Mouse (Mus musculus) liver, embryonic 12.5 days (tissue): ENCODE results near the gene Mfsd5. TPM values are rescaled to one million over a fixed set of nuclear protein-coding genes. Genes with fewer than 3 reads are reported as not detected.

Source experiments
- ATAC-seq: fragments of 200-750 bp; cut with Nextera tagmentation; 2 replicates; pipeline ENCODE4 v1.8.0; 2017; ENCODE audit warnings: moderate number of reproducible peaks, mild to moderate bottlenecking, moderate library complexity
- H3K27ac ChIP-seq: fragments of 300-500 bp; sonication (generic); 2 replicates; pipeline ENCODE4 v1.5.1; 2016; ENCODE audit warnings: mild to moderate bottlenecking
- H3K27me3 ChIP-seq: fragments of 300-500 bp; sonication (generic); replicated peaks from 2 replicates; pipeline ENCODE4 v1.6.1; 2016; ENCODE audit warnings: mild to moderate bottlenecking, moderate library complexity
- H3K36me3 ChIP-seq: fragments of 300-500 bp; sonication (generic); 2 replicates; pipeline ENCODE4 v1.6.1; 2016; ENCODE audit warnings: mild to moderate bottlenecking, moderate library complexity
- H3K4me1 ChIP-seq: fragments of 300-500 bp; sonication (generic); 2 replicates; pipeline ENCODE4 v1.6.1; 2016
- H3K4me2 ChIP-seq: fragments of 300-500 bp; sonication (generic); 2 replicates; pipeline ENCODE4 v1.6.1; 2016; ENCODE audit warnings: mild to moderate bottlenecking, moderate library complexity
- H3K4me3 ChIP-seq: fragments of 300-500 bp; sonication (generic); 2 replicates; pipeline ENCODE4 v1.5.1; 2016; ENCODE audit warnings: mild to moderate bottlenecking, moderate library complexity
- H3K9ac ChIP-seq: fragments of 300-500 bp; sonication (generic); 2 replicates; pipeline ENCODE4 v1.6.1; 2016; ENCODE audit warnings: mild to moderate bottlenecking, moderate library complexity
- H3K9me3 ChIP-seq: fragments of 300-500 bp; sonication (generic); replicated peaks from 2 replicates; pipeline ENCODE4 v1.6.1; 2016; ENCODE audit warnings: mild to moderate bottlenecking, moderate library complexity
- WGBS: fragments of 180-500 bp; shearing (Covaris S2); methylation state at CpG from one replicate; pipeline ENCODE4 v1.1.7; 2016; ENCODE audit not compliant: insufficient replicate concordance; 5-methylcytosine and 5-hydroxymethylcytosine counted together
- polyA plus RNA-seq: library from polyadenylated mRNA; unstranded; fragments of >200 nt; fragmentation: Nextera tagmentation; extraction: Ambion mirVana; gene quantifications from 2 replicates; pipeline ENCODE4 v1.2.1, GENCODE M21; 2016

Mfsd5 gene
- polyA plus RNA-seq, 1 experiment from 2014 or later, result 41.6 TPM

DNA sequence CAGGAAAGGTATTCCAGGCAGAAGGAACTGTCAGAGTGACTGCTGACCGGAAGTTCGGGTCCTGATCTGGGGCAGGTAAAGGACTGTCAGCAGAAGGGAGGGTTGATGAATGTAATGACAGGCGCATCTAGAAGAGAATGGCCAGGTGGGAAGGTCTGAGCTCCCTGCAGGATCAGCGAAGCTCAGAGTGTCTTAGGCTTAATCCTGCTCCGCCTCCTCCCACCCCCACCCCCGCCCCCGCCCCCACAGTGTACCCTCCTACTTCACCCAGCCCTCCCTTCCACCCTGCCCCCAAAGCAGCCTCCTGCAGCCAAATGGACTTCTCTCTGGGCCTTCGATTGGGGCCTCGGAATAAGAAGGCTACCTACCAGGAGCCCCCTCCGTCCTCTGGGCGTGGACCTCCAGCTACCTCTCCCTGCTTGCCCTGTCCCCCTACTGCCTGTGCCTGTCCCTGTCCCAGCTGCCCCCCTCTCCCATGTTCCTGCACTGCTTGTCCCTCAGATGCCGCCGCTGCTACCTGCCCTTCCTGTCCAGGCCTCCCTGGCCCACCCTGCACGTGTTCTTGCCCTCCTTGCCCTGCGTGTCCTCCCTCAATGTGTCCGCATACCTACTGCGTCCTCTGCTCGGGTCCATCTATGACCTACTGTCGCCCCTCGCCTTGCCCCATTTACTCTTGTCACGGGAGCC, 8.8 kb upstream of the Mfsd5 start, which contains the start of gene Gm9918:
Gm9918 (plus strand) TSS at position 290 of the 687 bp plus-strand sequence.
- WGBS, result 21% methylated on average over 20 of the region's 21 CpGs
- Histone ChIP-seq H3K27me3 (peaks cover 41% of the 10 kb centered on the region), H3K4me1 (peaks cover 10% of the 10 kb centered on the region; the same call in 1 of the 2 replicates), H3K9me3 (no peaks in the 10 kb centered on the region), H3K4me2 (peak within 1 kb of the TSS; percentile 44), H3K4me3 (peak within 1 kb of the TSS; percentile 20; the same call in 1 of the 2 replicates), H3K36me3 (no peaks in the 10 kb centered on the region), H3K9ac (no peak within 1 kb of the TSS), H3K27ac (no peak within 1 kb of the TSS)
- ATAC-seq, result 0 out of 2 replicates have a peak, but pooled peaks have one; percentile 30

DNA sequence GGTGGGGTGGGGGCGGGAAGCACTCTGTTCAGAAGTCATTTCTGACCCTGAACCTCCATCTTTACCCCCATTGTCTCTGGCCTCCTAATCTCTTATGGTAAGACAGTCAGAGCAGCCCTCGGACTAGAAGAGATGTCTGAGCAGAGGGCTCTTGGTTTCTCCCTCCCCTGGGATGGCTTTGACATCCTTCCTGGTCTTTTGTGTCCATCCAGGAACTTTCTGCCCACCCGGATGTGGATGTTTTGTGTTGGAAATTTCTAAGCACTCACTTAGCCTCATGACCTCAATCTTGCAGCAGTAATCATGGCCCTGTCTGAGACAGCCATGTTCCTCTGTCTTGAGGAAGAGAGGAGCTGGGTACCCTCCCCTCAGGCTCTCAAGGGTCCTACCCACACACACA, 7.8 kb upstream of the Mfsd5 start:
- H3K4me1 ChIP-seq, result peaks cover 10% of the 10 kb centered on the region; the same call in 1 of the 2 replicates
- H3K4me2 ChIP-seq, result no peak overlapping the region
- H3K9ac ChIP-seq, result no peak overlapping the region
- 17% methylated on average over 3 of the region's 3 CpGs for WGBS
- H3K36me3 ChIP-seq, result no peaks in the 10 kb centered on the region
- no peak overlapping the region for H3K27ac ChIP-seq
- peaks cover 41% of the 10 kb centered on the region for H3K27me3 ChIP-seq
- no peaks in the 10 kb centered on the region for H3K9me3 ChIP-seq
- ATAC-seq, result no peak
- no peak overlapping the region for H3K4me3 ChIP-seq

DNA sequence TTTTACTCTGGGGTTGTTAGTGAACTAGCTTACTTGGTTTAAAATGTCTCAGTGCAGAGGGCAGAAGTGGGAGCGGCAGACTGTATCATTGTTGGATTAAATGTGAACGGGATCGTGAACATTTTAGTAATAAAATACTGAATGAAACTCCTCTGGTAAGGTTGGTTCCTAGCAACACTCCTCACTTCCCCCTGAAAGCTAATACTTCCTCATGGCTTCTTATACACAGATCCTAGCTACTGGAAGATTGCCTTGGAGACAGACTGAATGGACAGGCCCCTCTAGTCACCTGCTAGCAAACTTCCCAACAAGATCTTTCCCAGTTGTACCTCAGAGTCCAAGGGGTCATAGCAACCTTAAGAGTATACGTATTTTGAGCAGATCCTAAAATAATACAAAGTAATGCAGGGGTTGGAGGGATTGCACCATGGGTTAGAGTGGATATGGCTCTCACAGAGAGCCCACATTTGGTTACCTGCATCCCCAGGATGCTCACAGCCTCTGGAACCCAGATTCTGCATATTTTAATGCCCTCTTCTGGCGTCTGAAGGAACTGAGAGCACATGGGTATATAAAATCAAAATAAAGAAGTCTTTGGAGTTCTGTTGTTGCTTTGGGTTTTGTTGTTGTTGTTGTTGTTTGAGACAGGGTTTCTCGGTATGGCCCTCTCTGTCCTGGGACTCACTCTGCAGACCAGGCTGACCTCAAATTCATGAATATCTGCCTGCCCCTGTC, 5.1 kb upstream of the Mfsd5 start:
- Histone ChIP-seq H3K27me3 (peaks cover 37% of the 10 kb centered on the region), H3K4me2 (no peak overlapping the region), H3K27ac (no peak overlapping the region), H3K36me3 (no peaks in the 10 kb centered on the region), H3K4me3 (no peak overlapping the region), H3K9me3 (no peaks in the 10 kb centered on the region), H3K4me1 (peaks cover 18% of the 10 kb centered on the region), H3K9ac (no peak overlapping the region)
- WGBS, result 62% methylated on average over 6 of the region's 6 CpGs
- no peak for ATAC-seq

DNA sequence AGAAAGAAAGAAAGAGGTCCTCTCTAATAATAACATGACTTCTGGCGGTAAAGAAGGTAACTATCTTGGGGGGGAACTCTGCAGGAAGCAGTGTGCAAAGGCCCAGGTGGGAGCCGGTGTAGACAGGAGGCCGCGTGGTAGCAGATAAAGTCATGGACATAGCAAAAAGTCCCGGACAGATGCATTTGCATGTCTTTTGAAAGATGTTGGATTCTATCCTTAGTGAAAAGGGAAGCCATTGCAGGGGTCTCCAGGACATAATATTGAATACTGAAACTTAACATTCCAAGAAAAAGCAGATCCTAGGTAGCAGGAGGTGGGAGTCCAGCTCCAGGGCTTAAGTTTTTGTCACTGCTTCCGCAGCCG, 545 bp upstream of the Mfsd5 start:
- H3K4me2 ChIP-seq, result peak overlapping the region; percentile 83
- ATAC-seq, result no peak
- peaks cover 19% of the 10 kb centered on the region for H3K36me3 ChIP-seq
- no peaks in the 10 kb centered on the region for H3K9me3 ChIP-seq
- 16% methylated on average over 7 of the region's 7 CpGs for WGBS
- no peaks in the 10 kb centered on the region for H3K27me3 ChIP-seq
- peak overlapping the region; percentile 87 for H3K27ac ChIP-seq
- H3K4me3 ChIP-seq, result peak overlapping the region; percentile 85
- peaks cover 48% of the 10 kb centered on the region for H3K4me1 ChIP-seq
- peak overlapping the region; percentile 82 for H3K9ac ChIP-seq

DNA sequence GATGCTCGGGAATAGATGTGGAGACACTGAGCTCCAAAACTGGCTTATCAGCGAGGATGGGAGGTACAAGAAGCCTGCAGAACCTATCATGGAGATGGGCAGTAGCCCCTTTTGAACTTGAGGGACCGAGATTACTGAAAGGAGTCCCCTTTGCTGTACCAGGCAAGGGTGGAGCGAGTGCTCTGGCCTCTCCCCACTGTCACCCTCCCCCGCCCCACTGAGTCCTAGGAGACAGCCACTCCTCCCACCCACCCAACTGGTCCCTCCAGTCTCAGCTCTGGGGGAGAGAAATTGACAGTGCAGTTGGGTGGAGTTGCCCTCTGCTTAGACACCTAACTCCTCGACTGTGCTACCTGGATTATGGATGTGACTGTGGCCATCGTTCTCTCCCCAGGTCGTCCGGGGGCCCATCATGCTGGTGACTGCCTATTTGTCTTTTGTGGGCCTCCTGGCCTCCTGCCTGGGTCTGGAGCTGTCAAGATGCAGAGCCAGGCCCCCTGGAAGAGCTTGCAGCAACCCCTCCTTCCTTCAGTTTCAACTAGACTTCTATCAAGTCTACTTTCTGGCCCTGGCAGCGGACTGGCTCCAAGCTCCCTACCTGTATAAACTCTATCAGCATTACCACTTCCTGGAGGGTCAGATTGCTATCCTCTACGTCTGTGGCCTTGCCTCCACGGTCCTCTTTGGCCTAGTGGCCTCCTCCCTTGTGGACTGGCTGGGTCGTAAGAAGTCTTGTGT, 698 bp downstream of the Mfsd5 start:
- 14% methylated on average over 13 of the region's 13 CpGs for WGBS
- peak overlapping the region; percentile 82 for H3K9ac ChIP-seq

DNA sequence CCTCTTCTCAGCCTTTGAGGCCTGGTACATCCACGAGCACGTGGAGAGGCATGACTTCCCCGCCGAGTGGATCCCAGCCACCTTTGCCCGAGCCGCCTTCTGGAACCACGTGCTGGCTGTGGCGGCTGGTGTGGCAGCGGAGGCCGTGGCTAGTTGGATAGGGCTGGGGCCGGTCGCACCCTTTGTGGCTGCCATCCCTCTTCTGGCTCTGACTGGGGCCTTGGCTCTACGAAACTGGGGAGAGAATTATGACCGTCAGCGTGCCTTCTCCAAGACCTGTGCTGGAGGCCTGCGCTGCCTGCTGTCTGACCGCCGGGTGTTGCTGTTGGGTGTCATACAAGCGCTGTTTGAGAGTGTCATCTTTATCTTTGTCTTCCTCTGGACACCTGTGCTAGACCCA, 1.4 kb downstream of the Mfsd5 start:
- H3K4me1 ChIP-seq, result peaks cover 62% of the 10 kb centered on the region
- H3K27ac ChIP-seq, result 0 out of 2 replicates have a peak overlapping the region, but pooled peaks have one; percentile 87
- ATAC-seq, result no peak
- H3K4me2 ChIP-seq, result peak overlapping the region; percentile 83
- peak overlapping the region; percentile 82 for H3K9ac ChIP-seq
- peak overlapping the region; percentile 85 for H3K4me3 ChIP-seq
- peaks cover 19% of the 10 kb centered on the region for H3K36me3 ChIP-seq
- WGBS, result 85% methylated on average over 19 of the region's 19 CpGs
- H3K27me3 ChIP-seq, result no peaks in the 10 kb centered on the region
- no peaks in the 10 kb centered on the region for H3K9me3 ChIP-seq

More for the DNA sequence above, 698 bp downstream of the Mfsd5 start:
- Histone ChIP-seq H3K4me1 (peaks cover 58% of the 10 kb centered on the region), H3K27ac (peak overlapping the region; percentile 87), H3K4me2 (peak overlapping the region; percentile 83), H3K4me3 (peak overlapping the region; percentile 85), H3K9me3 (no peaks in the 10 kb centered on the region), H3K27me3 (no peaks in the 10 kb centered on the region), H3K36me3 (peaks cover 19% of the 10 kb centered on the region)
- peak; percentile 42 for ATAC-seq

DNA sequence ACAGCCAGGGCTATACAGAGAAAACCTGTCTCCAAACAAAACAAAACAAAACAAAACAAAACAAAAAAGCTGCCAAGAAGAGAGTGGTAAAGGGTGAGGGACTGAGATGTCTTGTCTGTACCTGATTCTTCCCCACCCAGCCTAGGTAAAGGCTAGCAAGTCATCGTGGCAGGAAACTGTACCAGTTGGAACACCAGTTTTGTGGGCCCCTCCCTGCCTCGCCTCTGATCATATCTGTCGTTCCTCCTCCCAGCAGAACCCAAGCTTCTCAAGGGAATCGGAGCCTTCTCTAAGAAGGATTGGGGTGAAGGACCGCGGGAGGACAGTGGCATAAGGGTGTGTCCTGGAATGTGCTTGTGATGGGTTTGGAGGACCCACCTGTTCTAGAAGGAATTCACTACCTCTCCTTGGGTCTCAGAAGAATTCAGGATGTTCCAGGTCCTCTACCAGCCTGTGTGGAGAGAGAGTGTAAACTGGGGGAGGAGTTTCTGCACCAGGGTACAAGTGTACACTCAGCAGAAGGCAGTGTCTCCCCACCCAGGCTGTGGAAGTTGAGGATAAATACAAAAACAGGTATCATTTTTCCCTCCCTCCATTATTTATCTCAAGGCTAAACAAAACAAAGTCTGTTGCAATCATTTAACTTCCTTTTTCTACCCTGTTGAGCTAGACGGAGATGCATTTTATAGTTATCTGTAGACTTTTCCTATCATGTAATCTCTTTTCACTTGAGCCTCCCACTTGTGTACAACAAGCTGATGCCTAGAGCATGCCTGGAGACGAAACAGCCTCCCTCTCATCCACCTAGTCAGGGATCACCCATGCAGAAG, 3.4 kb downstream of the Mfsd5 start:
- Histone ChIP-seq H3K27ac (peak overlapping the region; percentile 55), H3K4me1 (peaks cover 62% of the 10 kb centered on the region), H3K27me3 (no peaks in the 10 kb centered on the region), H3K9ac (peak overlapping the region; percentile 33; the same call in 1 of the 2 replicates), H3K4me3 (no peak overlapping the region), H3K36me3 (peaks cover 19% of the 10 kb centered on the region), H3K4me2 (peak overlapping the region; percentile 41), H3K9me3 (no peaks in the 10 kb centered on the region)
- no peak for ATAC-seq
- WGBS, result 23% methylated on average over 8 of the region's 8 CpGs

DNA sequence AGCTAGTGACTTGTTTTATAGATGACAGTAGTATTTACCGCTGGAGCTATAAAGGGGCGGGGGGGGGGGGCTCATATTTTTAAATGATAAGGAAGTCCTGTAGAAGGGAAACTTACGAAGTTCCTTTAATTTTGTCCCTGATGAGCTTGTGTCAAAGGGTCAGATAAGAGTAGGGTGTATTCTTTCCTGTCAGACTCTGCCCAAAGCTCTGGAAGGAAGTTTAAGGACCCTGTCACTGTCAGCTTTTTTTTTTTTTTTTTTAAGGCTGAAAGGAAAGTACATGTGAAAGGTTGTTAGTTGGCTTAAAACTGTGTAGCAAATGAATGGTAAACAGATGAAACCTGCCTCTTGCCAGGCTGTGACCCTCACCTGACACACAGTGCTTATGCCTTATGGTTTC, 4.4 kb downstream of the Mfsd5 start:
- 13% methylated on average over 3 of the region's 3 CpGs for WGBS
- peaks cover 58% of the 10 kb centered on the region for H3K4me1 ChIP-seq
- no peaks in the 10 kb centered on the region for H3K27me3 ChIP-seq
- H3K4me3 ChIP-seq, result no peak overlapping the region
- H3K9me3 ChIP-seq, result no peaks in the 10 kb centered on the region
- no peak overlapping the region for H3K4me2 ChIP-seq
- peak overlapping the region; percentile 18; the same call in 1 of the 2 replicates for H3K27ac ChIP-seq
- ATAC-seq, result no peak
- no peak overlapping the region for H3K9ac ChIP-seq
- peaks cover 19% of the 10 kb centered on the region for H3K36me3 ChIP-seq

DNA sequence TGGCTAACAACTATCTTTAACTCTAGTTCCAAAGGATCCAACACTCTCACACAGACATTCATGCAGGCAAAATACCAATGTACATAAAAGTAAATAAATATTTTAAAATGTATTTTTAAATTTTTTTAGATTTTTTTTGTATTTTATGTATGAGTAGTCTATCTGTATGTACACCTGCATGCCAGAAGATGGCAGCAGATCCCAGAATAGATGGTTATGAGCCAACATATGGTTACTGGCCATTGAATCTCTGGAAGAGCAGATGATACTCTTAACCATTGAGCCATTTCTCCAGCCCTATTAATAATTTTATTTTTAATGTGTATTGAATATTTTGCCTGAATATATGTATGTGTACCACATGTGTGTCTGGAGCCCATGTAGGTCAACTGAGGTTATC, 8.1 kb downstream of the Mfsd5 start:
- H3K9me3 ChIP-seq, result no peaks in the 10 kb centered on the region
- H3K4me1 ChIP-seq, result peaks cover 27% of the 10 kb centered on the region
- no peak overlapping the region for H3K9ac ChIP-seq
- no peaks in the 10 kb centered on the region for H3K36me3 ChIP-seq
- no peak overlapping the region for H3K4me3 ChIP-seq
- ATAC-seq, result no peak
- H3K4me2 ChIP-seq, result no peak overlapping the region
- no peaks in the 10 kb centered on the region for H3K27me3 ChIP-seq
- H3K27ac ChIP-seq, result no peak overlapping the region

DNA sequence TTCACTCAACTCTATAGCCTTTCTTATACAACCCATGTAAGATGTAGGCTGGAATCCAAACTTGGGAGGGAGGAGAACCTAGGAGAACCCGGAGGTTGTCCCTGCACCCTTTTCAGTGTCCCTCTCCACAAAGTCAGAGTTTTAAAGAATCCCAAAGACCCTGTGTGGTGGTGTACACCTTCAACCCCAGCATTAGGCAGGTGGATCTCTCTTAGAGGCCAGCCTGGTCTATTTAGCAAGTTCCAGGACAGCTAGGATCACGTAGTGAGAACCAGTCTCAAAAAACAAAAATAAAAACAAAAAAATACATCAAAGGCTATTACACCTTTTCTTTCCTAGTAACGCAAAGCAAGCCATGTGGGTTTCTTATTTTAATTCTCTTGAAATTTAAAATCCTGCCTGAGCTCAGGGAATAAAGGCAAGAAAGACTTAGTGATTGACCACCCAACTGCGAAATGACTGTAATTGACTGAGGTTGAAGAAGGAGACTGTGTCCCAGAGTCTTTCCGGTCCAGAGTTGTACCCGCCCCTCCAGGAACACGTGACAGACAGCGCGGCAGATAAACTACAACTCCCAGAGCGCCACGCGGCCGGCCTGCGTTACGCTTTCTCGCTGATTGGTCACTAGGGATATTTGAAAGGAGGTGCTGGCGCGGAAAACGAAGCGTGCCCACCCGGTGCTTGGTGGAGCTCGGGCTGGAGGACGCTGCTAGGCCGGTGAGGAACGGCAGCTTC, 16.5 kb downstream of the Mfsd5 start, which contains the start of gene Espl1:
Espl1 (plus strand) TSS at position 634 of the 735 bp plus-strand sequence.
- H3K27ac ChIP-seq, result peak within 1 kb of the TSS; percentile 81
- H3K4me2 ChIP-seq, result peak within 1 kb of the TSS; percentile 87
- H3K36me3 ChIP-seq, result peaks cover 32% of the 10 kb centered on the region
- WGBS, result 7% methylated on average over 25 of the region's 25 CpGs
- no peaks in the 10 kb centered on the region for H3K9me3 ChIP-seq
- H3K4me1 ChIP-seq, result peaks cover 53% of the 10 kb centered on the region
- H3K27me3 ChIP-seq, result no peaks in the 10 kb centered on the region
- peak within 1 kb of the TSS; percentile 88 for H3K9ac ChIP-seq
- peak; percentile 96 for ATAC-seq
- H3K4me3 ChIP-seq, result peak within 1 kb of the TSS; percentile 99
